Mouse (Mus musculus): Measurements from ENCODE around the gene Hoxa7.

GRCm38 (mm10) chr6:52169499-52170165, 52.0 kb downstream of the Hoxa7 start:
- TF ChIP-seq CTCF (IDR thresholded peaks at IDR 0.05; ENCODE audit: low read depth) (no peak), EP300 (IDR thresholded peaks at IDR 0.05; ENCODE audit: low read depth) (no peak)
